Mouse (Mus musculus): ENCODE measurements around the gene Zfp422. TPM values are rescaled to one million over a fixed set of nuclear protein-coding genes. Genes with fewer than 3 reads are reported as not detected.

Gene Zfp422
- total RNA-seq, 4 experiments from 2014 or later: 19.5 to 32.6 (median 23.2) TPM

DNA sequence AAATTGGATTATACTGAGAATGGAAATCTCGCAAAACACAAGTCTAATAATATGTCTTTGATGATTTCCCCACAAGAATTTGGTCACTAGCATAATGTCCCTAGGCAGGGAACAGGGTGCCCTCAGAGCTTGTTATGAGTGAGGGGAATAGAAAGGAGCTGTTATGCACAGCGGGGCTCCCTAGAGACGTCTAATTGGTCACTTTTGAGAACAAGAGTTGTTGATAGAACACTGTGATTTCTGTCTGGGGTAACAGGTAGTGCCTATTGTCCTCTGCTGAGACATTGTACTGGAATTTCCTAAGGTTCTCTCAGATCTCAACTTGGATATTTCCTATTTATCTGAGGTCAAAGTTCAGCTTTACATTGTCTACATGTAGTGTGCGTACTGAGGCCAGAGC is 44.7 kb downstream of the Zfp422 start, which contains the start of gene Olfr215:
TSS of gene Olfr215 (minus strand) at position 101 of the 400 bp plus-strand sequence.
- no peak for DNase-seq (ENCODE audit: low spot score in 2 of 2)

Small RNA genes lying within 50 kb of the gene (microRNA-seq; reads per million reads assigned to microRNA genes)
- gene Mir7043: 0 reads per million in 2 experiments

Other genes with a start within 250 kb of the Zfp422 start
- gene Alox5, start 167.8 kb downstream of the Zfp422 start, total RNA-seq (2022): 1 to 10 TPM; 1.2 to 3.3 (median 1.8) TPM
- gene Olfr211, start 139.9 kb downstream of the Zfp422 start, total RNA-seq (2022): not detected
- under 1 TPM in 2 of 4 experiments, not detected in 2; 0.11 to 0.13 TPM for gene Olfr212, start 122.5 kb downstream of the Zfp422 start, total RNA-seq (2022)
- gene Olfr213, start 90.5 kb downstream of the Zfp422 start, total RNA-seq (2022): not detected
- 1 to 10 TPM; 2.2 to 3.6 (median 2.9) TPM for gene Gm5580, start 77.9 kb downstream of the Zfp422 start, total RNA-seq (2022)
- gene Olfr214, start 74.8 kb downstream of the Zfp422 start, total RNA-seq (2022): not detected
- not detected for gene Olfr215, start 44.8 kb downstream of the Zfp422 start, total RNA-seq (2022)
- 1 to 10 TPM; 1.7 to 3.3 (median 2.4) TPM for gene Depp1, start 21.6 kb upstream of the Zfp422 start, total RNA-seq (2022)
- 1 to 10 TPM; 6.2 to 8.6 (median 7.4) TPM for gene Rassf4, start 45.0 kb upstream of the Zfp422 start, total RNA-seq (2022)
- 1 to 10 TPM in 2 of 4 experiments, under 1 TPM in 2; 0.28 to 4.4 (median 1.0) TPM for gene Tmem72, start 87.9 kb upstream of the Zfp422 start, total RNA-seq (2022)

Measured in left cerebral cortex, adult 8-10 months (tissue).